Mouse (Mus musculus) right cerebral cortex, postnatal 10 days (tissue): Measurements from ENCODE around the gene Usb1.

Source experiments
- DNase-seq, 2 experiments: peaks; one replicate each; pipeline ENCODE4 v3.0.0; 2021; ENCODE audit warnings: low spot score in 2 of 2

Usb1 gene

DNA sequence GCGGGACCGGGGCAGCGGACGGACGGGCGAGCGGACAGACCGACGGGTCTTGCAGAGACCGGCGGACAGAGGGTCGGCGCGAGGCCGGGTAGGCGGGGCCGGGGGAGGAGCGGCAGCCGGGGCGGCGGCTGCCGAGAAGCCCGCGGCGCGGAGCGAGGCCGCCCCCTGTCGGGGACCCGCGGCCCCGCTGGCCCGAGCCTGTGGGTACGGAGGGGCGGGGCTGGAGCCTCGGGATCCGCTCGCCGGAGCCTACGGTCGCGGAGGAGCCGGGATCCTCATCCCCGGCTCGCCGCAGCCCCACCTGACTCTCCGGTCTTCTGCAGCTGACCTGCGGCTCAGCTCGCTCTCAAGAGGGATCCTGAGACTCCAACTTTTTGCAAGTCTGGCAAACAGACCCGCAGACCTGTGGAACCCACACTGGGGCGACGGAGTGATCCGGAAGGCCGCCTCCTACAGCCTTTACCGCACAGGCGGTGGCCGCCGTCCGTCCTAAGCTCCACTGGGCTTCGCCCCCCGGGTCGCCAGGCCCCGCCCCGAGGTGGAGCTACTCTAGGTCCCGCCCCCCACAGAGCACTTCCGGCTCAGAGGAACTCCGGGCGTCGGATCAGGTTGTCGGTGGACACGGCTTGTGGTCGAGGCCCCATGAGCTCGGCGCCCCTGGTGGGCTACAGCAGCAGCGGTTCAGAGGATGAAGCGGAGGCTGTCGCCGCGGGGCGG is at the start of gene Usb1, which contains the start of gene Zfp319:
Usb1 (plus strand) TSS at position 565 of the 717 bp plus-strand sequence.
Zfp319 (minus strand) TSS at position 231 of the 717 bp plus-strand sequence.
- DNase-seq, result peak; percentile 96

DNA sequence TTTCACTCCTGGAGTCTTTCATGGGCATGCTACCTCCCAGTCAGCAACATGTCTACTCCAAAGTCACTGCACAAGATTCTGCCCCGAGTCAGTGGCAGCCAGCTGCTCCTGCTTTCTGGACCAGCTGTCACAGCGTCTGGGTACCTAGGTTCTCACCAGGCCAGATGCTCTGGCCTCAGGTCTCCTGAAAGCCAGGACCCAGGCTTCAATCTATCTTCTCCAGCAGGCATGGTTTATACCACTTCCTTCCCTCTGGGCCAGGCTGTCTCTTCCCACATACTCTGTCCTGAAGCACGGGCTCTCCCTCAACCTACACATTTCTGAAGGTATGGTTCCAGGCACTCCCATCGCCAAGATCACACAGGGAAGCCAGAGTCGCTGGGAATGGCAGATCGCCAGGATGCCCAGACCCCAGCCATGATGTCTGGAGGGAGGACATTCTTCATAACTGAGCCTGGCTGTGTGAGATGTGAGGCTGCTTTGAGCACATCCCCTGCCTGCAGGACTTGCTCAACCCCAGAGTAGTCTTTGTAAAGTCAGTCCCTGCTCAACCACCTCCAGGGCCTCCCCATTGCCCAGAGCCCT is 42.9 kb upstream of the Usb1 start:
- DNase-seq, result no peak

DNA sequence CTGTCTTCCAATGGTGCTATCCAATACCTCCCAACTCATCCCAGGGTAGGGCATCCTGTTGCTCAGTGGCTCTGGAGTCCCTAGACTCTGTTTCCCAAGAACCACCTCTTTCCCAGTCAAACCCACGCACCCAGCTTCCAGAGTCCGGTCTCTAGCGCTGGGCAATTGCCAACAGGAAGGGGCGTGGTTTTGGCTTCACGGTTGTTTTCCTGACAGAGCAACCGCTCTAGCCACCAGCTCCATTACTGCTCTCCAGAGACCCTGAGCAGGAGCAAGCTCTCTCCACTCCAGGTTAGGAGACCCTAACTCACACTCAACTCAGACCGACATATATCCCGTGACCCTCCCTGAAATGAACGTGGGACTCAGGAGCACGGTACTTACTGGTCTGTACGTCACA is 38.9 kb upstream of the Usb1 start:
- peak; percentile 48 to 50 for DNase-seq

DNA sequence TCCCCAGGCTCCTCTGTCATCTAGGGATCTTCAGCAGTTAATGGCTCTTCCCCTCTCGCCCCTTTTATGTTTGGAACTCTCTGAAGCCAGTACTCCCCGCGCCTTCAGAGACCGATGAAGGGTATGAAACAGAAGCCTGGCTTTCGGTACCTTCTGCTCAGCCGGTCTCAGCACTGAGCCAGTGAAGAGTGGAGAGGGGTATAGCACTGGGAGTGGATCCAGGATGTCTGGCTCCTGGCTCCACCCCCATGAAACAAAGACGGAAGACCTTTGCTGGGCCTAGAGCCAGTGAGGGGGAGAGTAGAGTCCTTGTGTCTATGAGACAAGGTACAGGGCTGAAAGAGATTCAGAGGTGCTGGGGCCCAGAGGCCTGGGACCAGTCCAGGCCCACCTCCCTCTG is 38.2 kb upstream of the Usb1 start:
- no peak for DNase-seq

DNA sequence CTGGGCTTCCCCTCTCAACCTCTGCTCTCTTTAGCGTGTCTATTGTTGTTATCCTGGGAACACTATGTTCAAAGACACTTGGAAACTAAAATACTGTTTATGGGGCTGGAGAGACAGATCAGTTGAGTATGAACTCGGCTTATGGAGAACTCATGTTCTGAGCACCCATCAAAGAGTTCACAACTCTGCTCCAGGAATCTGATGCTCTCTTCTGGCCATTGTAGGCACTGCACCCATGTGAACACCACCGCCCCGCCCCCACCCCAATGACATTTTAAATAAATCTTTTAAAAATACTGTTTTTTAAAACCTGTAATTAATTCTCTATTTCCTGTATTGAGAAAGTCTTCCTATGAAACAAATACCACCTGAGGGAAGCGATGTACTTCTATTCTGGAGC is 29.7 kb upstream of the Usb1 start:
- DNase-seq, result no peak

DNA sequence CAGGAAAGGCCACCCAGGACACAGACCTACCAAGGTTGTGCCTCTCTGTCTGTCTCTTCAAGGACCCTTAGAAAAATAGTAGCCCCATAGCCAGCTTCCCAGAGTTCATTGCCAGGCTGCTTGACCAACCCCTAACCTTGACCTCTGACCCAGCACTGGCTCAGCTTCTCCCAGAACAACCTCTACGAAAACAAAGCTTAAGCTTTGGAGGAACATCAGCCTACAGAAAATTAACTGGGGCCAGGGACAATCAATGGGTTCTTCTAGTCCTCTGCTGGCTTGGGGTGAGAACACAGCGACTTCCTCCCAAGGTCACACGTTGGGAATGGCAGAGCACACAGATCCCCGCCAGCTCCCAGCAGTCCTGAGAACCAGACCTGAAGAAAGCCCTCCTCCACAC is 26.6 kb upstream of the Usb1 start:
- DNase-seq, result no peak

DNA sequence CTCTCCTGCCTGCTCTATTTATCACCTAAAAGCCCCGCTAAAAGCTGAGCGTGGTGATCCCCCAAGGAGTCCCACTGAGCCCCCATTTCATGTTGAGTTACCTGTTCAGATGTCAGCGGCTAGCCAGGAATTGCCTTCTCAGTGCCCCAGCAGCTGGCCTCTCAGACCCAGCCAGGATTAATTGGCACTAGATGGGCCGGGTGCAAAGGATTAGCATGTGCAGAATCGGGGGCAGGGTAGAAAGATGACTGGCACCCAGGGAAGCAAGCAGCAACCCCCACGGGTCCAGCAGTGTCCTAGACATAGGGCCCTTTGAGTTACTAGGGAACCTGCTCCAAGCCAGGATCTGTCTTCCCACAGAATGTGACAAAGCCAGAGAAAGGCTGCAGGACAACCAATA is 25.7 kb upstream of the Usb1 start, which contains the start of gene Cngb1:
Cngb1 (minus strand) TSS at position 155 of the 400 bp plus-strand sequence.
- DNase-seq, result no peak

DNA sequence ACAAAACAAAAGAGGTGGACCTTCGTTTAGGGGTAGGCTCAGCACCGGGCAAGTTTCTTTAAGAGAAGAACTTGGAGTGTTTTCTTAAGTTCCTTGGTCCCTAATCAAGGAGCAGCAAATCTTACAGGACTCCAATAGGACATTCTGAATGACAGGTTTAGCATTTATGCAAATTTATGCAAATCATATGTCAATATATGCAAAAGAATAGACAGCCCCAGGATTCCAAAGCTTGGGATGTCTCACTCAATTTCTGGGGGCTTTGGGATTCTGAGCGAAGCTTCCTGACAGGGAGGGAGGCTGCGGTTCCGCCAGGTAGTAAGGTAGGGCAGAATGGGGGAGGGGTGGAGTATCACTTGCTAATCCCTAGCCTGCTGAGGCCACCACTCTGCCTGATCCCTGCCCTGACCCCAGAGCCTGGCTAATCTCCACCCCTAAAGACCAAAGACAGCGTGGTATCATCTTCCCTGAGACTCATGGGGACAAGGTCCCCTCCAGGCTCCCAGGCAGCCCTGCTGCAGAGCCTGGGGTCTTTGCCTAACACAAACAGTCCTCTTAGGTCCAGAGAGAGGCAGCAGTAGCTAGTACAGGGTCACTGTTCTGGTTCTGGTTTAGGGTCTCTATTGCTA is 21.6 kb upstream of the Usb1 start, which contains the start of gene Tepp:
Tepp (plus strand) TSS at position 225 of the 629 bp plus-strand sequence.
- no peak for DNase-seq

DNA sequence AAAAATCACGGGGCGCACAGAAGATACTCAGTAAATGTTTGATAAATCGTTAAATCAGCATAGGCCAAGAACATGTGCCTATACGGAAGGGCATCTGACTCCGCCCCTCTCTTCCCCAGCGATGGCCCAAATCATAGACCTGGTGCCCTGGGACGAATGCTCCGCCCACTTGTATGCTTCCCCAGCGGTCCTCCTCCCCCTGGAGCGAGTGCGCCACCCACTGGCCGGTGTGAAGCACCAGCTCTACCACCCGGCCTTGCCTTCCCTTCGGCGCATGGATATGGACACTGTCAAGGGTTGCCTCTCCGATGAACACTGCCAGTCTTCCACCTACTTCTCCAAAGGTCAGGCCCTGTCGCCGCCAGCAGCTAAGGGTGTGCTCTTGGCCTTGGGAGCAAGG is 19.2 kb upstream of the Usb1 start:
- DNase-seq, result no peak

DNA sequence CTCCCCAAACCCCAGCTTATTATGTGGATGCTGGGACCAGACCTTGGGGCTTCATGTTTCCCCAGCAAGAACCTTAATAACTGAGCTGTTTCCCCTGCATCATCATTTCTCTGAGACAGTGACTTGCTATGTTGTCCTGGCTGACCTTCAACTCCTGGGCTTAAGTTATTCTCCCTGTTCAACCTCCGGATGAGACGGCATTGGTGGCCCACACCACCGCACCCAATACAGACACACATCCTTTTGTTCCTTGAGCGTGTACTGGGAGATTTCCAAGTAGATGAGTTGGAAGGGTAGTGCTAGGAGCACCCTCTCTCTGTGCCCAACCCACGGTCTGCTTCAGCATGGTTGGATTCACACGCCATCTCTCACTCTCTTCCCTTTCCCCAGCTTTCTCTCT is 18.2 kb upstream of the Usb1 start:
- no peak for DNase-seq

DNA sequence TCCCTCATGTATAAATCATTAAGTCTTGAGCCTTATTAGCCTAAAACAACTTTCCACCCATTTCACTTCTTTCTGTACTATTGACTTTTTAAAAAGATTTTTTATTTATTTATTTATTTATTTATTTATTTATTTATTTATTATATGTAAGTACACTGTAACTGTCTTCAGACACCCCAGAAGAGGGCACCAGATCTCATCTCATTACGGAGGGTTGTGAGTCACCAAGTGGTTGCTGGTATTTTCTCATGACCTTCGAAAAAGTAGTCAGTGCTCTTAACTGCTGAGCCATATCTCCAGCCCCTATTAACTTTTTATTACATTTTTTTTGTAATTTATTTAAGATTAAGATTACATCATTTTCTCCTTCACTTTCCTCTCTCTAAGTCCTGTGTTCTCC is 17.4 kb upstream of the Usb1 start:
- DNase-seq, result no peak

DNA sequence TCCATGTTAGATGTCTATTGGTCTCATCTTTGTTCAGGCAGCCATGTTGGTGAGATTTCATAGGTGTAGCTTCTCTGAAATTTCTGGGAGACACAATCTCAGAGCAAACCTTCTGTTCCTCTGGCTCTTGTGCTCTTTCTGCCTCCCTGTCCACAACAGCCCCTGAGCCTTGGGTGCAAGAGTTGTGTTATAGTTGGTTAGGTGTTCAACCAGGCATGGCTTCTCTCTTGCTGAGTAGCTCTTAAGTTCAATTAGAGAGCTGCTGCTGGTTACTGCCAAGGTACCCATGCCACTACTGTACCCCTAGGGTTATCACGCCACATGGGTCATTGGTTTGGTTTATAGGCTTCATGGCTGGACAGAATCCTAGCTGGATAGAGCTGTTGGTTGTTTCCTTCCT is 16.7 kb upstream of the Usb1 start:
- DNase-seq, result no peak

DNA sequence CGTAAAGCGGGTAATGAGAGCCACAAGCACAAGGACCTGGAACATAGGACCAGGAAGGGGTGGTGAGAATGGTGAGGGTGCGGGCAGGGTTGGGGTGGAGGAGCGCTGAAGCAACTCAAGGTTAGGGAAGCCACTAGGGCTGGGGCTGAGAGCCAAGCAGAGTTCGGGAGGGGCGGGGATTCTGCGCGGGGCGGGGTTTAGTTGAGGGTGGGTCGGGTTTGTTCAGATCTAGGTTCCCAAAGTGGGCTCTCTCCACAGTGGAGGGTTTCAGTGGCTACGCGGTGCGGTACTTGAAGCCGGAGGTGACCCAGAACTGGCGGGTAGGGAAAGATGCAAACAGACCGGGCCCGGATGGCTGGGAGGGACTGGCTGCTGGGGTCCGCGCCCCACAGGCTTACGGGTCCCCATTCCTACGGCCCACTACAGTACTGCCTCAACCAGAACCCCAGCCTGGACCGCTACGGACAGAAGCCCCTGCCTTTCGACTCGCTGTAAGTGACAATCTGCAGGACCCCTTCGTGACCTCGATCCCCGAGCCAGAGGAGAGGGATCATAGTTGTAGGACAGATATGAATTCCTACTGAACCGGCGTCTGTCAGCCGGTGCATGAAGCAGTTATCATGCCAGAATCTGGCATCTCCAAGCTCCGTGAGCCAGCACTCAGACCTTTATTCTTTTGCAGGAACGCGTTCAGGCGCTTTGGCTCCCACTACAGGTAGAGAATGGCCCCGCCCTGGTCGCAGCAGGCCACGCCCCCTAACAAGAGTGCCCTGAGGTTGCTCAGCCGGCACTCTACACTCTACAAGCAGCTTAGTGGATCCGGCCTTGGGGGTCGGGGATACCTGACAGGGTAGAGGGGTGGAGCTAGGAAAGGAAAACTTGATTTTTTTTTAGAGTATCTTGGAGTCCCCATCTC is 11.6 kb upstream of the Usb1 start:
- peak; percentile 64 to 65 for DNase-seq

DNA sequence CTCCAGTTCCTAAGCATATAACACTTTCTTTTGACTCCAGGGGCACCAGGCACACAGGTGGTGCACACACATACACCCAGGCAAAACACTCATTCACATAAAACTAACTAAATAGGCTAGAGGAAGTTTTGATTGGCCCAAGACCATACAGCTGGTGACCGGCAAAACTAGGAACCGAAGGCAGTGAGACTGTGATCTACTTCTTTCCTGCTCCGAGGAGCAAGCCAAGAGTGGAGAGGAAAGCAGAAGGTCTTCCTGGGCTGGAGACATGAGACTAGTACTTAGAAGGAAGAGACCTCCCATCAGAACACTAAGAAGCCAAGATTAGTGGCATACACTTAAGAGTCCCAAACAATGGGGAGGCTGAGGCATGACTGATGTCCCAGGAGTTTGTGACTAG is 8.9 kb upstream of the Usb1 start:
- no peak for DNase-seq

DNA sequence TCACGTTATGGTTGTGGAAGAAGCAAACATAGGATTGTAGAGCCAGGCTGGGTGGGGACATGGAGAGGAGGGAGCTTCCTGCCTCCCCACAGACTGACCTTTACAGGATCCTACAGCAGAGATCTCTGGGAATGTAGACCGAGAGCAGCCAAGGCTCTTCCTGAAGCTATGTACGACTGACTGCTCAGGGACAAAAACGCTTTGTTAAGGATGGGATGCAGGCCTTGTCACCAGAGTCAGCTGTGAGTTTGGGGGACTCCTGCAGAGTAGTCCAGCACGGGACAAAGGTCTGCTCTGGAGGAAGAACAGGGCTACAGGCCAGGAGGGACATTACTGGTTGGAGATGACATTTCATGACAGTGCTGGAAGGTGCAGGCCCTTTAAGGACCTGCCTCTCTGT is 7.4 kb upstream of the Usb1 start:
- no peak for DNase-seq

DNA sequence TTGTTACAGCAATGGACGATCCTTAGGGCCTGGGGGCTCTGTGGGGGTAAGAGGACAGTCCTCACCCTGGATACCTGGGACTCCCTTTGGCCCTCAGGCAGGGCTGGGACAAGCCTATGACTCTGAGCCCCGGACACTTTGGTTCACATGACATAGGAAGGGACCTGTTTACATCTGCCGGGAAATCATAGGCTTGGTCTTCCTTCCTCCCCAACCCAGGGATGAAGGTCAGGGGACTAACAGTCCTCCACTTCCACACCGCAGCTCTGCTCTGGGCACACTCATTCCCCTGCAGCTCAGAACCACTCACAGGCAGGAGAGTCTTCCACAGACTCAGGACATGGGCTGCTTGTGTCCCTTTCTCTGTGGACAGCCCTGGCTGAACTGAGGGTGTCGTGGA is 5.3 kb upstream of the Usb1 start:
- no peak for DNase-seq

DNA sequence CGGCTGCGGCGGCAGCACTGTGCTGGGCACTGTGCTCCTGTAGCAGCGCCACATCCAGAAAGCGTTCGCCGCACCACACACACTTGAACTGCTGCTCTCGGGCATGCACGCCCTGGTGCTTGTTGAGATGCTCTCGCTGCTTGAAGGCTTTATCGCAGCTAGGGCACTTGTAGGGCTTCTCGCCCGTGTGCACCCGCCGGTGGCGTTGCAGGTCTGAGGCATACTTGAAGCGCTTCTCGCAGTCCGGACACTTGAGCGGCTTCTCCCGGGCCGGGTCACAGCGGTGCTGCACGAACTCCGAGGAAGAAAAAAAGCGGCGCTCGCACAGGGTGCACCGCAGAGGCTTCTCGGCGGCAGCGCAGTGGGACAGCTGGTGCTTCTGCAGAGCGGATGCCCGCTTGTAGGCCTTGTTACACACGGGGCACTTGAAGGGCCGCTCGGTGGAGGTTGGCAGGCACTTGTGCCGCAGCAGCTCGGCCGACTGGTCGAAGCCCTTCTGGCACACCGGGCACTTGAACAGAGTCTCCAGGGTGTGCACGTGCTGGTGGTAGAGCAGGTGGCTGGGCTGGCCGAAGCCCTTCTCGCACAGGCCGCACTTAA is 4.1 kb upstream of the Usb1 start:
- peak in 1 of 2 experiments; percentile 30 for DNase-seq

DNA sequence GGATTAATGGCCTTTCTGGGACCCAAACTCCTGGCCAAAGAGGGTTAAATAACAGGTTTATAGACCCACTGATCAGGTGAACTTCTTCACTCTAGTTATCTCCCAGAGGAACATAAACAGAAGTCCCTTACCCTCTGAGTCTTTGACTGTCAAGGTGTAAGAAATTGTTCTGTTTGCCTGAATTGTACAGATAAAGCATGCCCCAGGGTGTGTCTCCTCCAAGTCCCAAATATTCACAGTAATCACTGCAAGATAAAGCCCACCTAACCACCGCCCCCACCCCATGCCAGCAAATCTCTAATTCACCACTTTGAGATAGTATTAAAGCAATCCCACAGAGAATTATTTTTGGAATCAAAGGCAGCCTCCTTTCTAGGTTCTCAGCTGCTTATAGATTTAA is 1.7 kb upstream of the Usb1 start:
- no peak for DNase-seq

DNA sequence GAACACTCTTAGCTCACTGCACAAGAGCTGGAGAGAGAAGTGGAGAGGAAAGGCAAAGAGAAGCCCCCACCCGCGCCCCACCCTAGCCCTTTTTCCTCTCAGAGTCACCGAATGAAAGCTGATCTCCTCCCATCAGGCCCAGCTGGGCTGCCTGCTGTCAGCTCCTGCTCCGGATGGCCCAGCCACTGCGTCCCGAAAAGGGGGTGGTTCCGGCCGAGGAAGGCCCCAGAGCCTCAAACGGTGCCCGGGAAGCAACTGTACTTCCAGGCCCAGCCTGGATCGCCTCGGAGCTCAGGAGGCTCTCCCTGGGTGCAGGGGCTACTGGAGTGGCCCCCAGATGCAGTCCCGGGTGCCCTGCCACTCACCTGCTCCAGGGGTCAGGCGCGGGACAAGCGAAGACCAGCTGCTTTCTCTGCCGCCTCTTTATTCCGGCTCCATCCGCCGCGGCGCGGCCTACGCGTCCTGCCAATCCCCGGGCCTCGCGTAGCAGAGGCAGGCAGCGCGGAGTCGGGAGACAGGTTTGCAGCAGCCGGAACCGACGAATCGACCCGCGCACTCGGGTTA is 846 bp upstream of the Usb1 start:
- DNase-seq, result no peak

DNA sequence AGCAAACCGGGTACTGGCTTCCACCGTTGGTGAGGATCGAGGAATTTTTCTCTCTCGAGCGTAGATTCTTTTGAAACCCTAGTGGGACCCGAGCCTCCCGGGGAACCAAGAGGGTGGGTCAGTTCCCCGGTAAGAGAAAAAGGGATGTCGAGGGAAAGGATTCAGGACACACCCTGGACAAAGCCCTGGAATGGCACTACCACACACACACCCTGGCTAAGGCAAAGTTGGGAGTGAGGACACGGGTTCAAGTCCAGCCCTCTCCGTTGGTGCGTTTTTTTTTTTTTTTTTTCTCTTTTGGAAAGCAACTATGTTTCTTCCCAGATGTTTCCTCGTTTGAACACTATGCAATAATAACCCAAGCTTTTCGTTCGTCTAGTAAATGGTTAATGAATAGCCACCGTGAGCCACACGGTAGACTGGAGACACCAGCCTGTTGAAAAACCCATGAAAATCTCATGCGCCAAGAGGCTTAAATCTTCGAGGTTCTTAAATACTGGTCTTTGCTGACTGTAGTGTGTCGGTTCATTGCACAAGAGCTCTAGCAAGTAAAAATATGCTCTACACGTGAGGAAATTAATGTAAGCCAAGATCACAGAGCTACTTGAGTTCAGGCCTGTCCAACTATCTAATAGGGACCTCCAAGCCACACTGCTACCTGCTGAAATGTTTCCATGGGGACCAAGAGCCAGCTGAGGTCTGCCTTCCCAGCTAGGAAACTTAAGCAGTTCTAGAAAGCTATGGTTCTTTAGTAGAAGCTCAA is 534 bp downstream of the Usb1 start:
- DNase-seq, result no peak
